Mouse (Mus musculus) monocyte, adult 5-6 weeks (primary cell): ENCODE data around the gene Olfr574. TPM values are rescaled to one million over a fixed set of nuclear protein-coding genes. Genes with fewer than 3 reads are reported as not detected.

Source experiments
- ATAC-seq: fragments of 153-309, 156-312 bp; replicated peaks from 2 replicates; pipeline ENCODE4 v1.8.0; 2017; ENCODE audit warnings: mild to moderate bottlenecking; ENCODE audit not compliant: low TSS enrichment, insufficient number of reproducible peaks, severe bottlenecking, poor library complexity, low FRiP score
- total RNA-seq: library from RNA; stranded (forward); fragments of 200-1000, 200-491, 200-594 nt; gene quantifications from 3 replicates; pipeline ENCODE4 v1.2.3, GENCODE M21; 2017

Gene Olfr574
- not detected in 3 replicates for total RNA-seq

DNA sequence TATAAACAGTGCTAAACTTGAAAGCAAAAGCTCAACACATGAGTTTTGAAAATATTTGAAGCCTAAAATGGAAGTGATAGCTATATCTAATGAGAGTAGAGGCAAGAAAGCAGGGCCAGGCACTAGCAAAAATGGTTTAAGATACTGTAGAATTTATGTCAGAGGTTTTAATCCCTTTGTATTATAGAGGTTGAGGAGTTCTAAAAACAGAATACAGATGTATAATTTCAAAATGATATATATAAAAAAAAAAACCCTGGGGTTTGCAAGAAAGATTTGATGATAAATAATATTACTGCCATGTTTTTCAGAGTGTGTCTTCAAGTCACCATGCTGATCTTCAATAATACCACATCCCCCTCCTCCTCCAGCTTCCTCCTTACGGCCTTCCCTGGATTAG is at the start of gene Olfr574:
TSS of gene Olfr574 (plus strand) at position 301 of the 400 bp plus-strand sequence.
- no peak for ATAC-seq

DNA sequence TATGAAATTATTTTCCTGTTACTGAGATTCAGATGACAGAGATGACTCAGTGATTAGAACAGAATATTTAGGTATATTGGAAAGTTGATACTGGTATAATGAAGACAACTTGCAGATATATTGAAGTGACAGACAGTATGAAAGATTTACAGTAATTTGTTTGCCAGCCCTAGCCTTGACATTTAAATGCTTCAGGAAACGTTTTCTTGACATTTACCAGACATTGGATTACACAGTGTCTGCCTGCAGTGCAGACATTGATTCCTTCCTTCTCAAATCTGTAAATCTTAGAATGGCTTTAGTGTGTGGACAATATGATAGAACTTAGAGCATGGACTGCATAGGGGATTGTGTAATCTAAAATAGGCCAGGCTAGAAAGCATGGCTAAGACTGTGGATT is 33.0 kb upstream of the Olfr574 start:
- no peak for ATAC-seq

DNA sequence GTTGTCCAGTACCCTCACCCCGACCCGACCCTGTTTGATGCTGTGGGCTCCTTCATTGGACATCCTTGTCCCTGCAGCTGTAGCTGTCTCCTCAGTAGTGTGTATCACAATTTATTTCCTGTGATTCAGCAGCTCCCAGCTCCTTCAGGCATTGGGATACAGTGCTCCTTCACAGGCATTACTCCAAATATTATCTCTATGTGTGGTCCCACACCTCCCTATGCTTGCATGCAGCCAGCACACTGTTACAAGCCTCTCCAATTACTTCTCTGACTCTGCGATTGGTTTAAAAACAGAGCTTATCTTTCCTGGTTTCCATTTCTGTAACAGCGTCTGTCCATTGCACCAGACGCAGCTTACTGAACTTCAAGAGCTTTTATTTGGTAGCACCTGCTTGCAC is 31.9 kb upstream of the Olfr574 start:
- no peak for ATAC-seq

DNA sequence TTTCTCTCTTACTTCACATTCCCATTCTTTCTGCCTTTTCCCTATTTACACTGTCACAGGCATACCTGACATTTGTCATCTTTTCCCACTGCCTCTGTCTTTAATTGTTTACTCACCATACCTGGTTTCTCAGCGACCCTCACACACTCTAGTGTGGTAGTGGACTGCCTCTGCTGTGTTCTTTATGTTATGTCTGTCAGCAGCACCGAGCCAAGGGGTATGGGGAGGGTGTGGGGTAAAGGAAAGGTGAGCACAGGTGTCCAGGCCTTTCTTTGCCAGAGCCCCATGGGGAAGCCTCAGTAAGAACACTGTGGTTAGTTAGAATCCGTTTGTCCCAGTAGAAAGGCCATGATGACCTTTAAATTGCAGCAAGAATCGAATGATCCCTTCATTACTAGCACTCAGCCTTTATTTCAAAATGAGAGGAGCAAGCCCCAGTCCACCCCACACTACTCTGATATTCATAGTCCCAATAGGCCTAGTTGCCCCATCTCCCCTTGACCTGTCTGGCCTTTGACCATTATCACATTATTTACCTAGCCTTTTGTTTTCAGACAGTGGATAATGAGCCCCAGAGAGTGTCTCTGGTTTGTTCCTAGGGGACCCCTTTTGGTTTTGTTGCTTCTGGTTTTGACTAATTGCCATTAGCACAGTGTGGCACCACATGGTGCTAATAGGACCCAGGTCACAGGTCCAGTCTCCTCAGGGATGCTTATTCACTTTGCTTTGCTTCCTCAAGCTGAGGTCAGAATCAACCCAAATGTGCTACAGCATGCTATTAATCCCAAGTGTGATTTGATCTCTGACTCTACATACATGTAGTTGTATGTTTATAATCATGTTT is 31.0 kb upstream of the Olfr574 start, which contains the start of gene Olfr571:
TSS of gene Olfr571 (minus strand) at position 505 of the 844 bp plus-strand sequence.
- no peak for ATAC-seq

DNA sequence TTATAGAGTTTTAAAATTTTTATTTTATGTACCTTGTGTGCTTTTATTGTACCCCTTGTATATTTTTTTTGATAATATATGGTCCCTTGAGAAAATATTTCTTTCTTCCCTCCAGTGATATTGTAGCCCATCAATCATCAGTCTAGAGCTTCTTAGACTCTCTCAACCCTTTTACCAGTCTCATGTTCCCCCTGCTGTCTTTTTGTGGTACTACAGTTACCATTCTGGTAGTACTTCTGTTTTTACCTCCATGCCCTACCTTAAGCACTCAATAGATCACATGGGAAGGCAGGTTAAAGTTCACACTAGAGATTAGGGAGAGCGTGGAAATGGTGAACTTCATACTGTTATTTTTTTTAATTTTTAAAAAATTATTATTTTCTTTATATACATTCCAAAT is 28.6 kb upstream of the Olfr574 start:
- no peak for ATAC-seq

DNA sequence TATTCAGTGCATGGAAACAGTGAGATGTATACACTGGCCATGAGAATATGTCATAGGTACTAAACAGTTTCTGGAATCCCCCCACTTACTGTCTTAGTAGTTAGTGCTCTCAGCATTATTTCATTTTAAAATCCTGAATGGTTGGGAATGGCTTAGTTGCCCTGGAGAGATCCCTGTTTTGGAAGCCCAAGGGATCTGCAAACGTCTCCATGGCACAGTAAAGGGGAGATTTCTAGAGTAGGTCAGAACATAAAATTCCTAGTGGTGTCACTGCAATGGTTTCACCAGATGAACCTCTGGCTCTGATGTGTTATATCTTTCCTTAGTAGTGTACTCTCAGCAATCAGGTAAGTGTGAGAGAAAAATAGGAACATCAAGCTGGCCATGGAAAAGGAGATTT is 24.2 kb upstream of the Olfr574 start, which contains the start of gene Olfr572:
TSS of gene Olfr572 (plus strand) at position 301 of the 400 bp plus-strand sequence.
- ATAC-seq: no peak

DNA sequence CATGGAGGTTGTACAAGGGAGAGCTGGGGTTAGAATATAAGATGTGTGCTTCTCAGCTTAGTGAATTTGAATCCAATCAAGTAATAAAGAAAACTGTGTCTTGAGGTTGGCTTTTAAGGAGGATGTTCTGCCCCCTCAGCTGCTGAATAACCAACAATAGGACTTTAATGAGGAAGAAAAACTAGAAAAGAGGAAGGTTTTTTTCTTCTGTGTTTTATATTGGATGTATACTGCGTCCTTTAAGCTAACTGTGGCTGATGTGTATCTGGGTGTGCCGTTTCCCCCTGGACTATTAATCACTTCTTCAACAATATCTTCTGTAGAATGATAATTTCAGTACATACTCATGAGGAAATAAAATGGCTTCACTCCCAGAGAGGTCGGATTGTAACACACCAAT is 21.2 kb upstream of the Olfr574 start:
- ATAC-seq: no peak

DNA sequence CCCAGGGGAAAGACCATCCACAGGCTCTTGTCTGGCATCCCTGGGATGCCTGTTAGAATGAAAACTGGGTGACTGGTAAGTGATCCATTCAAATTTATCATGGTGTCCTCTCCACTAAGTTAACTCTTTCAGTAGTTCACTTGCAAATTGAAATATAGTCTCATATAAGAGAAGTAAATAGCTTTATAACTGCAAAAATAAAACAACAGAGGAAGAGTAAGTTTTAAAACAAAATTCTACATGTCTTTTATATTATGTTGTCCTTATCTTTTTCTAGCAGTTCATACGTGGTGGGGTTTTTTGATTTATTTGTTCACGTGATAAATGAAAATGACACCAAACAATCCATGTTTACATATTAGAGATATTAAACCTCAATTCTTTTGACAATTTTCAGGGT is 5.8 kb upstream of the Olfr574 start, which contains the start of gene Olfr573-ps1:
TSS of gene Olfr573-ps1 (minus strand) at position 101 of the 400 bp plus-strand sequence.
- ATAC-seq: no peak

DNA sequence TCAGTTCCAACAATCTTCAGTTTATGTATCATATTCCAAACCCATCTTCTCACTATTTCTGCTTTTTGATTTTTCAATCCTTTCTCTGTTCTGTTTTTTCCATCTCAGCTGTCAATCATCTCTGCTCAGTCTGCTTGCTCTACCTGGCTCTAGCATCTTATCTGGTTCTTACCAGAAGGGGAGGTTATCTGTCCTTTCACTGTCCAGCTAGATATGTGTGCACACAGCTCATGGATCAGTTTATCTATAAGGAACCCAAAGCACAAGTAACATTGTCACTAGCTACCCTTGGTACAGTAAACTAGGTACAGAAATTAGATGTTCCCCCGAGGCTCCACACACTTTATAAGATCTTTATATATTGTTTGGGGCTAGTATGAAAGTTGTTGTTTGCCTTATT is 4.8 kb upstream of the Olfr574 start:
- no peak for ATAC-seq

DNA sequence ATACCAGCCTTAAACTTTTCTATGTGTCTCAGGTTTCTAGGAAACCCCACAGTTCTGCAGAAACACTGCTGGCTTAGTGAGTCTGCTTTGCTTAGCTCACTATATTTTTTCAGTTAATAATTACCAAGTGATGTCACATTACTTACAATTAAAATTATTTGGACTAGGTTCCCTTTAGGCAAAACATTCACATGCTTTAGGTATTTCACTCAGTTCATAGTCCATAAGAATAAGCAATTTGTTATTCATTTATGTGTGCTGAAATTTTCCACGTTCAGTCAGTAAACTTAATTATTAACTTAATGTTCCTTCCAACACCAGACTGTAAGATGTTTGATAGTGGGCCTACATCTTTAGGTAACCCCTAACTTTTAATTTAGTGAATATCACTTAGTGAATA is 2.5 kb downstream of the Olfr574 start:
- no peak for ATAC-seq

DNA sequence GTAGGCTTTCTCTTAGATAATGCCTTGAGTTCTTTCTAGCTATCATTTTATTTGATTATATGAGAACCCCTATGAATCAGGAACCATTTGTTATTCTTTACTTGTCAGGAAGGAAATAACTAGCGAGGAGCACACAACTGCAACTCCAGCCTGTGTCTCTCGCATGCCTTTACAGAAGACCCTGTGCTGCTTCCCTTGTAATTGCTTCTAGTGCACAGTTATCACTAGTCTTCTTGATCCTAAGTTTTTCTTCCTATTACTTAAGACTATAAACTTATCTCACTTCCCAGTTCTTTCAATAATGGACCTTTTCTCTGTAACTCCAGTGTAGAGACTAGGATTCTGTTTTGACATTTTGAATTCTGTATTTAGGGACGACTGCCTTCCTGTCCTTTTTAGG is 9.9 kb downstream of the Olfr574 start:
- no peak for ATAC-seq

DNA sequence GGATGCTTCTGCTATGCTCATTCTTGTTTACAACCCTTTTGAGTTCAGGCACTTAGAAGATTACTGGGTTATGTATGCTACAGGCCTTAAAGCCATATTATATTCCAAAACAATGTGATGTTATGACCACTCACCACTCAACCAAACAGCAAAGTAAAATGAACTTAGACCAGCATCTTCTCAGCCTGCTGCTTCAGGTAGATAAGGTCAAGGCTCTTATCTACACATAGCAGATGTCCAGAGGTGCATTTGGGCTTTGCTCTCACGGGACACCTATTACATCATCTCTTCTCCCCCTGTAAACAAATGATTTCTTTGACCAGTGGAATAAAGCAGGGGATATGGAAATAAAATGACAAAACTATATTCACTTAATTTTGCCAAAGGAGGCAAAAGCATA is 10.3 kb downstream of the Olfr574 start, which contains the start of gene Olfr575:
TSS of gene Olfr575 (minus strand) at position 183 of the 400 bp plus-strand sequence.
- ATAC-seq: no peak

DNA sequence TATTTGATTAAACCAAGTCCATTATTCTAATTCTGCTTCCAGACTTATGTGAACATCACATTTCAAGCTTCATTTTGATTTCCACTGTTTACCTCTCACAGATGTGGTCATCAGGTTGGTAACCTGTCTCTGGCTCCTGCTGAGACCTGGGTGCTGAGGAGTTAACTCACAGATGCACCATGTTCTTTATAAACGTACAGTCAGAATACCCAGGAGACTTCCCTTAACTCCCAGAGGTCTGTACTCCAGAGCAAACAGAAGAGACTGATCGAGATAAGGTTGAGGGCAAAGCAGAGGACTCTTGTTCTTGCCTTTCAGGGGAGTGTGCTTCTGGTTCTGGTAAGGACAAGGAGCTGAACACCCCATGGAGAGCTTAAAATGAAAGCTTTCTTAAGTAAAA is 14.1 kb downstream of the Olfr574 start, which contains the start of gene Olfr576:
TSS of gene Olfr576 (plus strand) at position 301 of the 400 bp plus-strand sequence.
- no peak for ATAC-seq

DNA sequence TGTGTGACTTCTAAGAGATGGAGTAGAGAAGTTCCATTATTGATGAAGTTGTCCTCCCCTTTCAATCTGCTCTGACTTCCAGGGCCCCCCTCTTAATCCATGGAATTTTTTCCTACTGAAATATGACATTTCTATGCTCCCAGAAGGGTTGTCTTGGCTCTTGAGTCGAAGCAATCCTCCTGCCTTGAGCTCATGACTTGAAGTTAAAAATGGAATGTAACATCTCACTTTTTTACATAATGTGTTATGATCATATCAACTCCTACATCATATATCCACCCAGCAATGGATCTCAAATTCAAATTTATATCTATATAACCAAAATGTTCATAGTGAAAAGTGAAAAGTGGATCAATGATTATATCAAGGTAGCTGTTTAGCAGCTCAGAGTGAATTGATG is 26.1 kb downstream of the Olfr574 start:
- ATAC-seq: no peak

DNA sequence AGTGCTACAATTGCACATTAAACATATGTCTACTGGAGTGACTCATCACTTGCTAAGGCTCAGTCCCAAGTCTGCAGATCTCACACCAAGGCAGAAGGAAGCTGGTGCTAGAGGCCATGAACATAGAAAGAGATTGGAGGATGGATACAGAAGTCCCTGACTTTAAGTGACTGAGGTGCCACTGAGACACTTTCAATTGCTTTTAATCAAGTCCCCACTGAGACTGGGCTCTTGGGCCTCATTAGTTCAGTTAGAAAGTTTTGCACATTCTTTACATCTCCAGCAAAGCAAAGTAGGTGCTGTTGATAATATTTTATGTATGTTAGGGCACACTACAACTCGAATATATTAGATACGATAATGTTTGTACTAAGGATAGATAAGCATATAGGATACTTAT is 27.6 kb downstream of the Olfr574 start, which contains the start of gene Olfr577:
TSS of gene Olfr577 (minus strand) at position 101 of the 400 bp plus-strand sequence.
- ATAC-seq: no peak

DNA sequence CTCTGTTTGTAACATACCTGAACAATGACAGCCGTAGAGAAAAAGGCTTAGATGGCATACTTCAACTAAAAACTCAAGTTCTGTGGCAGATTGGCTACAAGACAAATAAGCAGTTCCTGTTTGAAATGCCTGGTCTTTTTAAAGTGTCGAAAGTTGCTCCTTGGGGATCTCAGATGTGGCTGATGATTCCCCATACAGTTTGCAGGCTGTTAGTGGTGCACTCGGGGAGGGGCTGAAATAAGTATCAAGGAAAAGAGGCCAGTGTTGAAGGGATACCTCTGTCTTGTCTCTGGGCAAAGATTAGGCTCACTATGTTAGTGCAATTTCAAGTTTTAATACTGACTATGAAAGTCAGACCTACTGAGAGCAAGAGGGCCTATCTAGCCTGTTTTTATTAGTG is 41.0 kb downstream of the Olfr574 start, which contains the start of gene Olfr578:
TSS of gene Olfr578 (minus strand) at position 101 of the 400 bp plus-strand sequence.
- ATAC-seq: no peak
